Mouse (Mus musculus): Measurements from ENCODE around the gene Acvr1b.

DNA sequence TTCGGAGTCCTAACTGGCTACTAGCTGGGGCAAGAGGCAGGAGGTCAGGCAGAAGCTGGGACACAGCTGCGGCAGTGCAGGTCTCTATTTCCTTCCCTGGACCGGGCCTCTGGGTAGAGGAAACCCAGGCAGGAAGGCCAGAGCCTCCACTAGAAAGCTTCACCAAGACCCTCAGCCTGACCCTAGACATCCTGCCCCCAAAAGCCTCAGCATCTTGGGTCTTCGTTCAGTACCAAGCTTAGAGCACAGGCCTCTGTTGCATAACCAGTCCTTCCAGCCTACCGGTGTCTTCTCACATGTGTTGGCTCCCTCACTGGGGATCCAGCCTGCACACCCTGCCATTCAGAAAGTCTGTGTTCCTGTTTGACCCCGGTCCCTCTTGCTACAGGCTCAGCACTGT lies 41.1 kb upstream of the Acvr1b start:
- no peak for TF ChIP-seq CTCF (IDR thresholded peaks at IDR 0.05; ENCODE audit: control insufficient read depth, insufficient read depth, low read length)
- no peak for TF ChIP-seq POLR2A (IDR thresholded peaks at IDR 0.05; ENCODE audit: borderline replicate concordance, control insufficient read depth, low read depth, low read length)

Measured in bone marrow, adult 2 months (tissue).